Mouse (Mus musculus) c-Kit-positive CD71-negative TER-119-negative erythroid progenitor cells, embryonic 14.5 days (primary cell): Measurements from ENCODE around the gene Olfm3.

ENCODE experiments used
- DNase-seq: peaks from one replicate; pipeline ENCODE4 v3.0.0-alpha.2; 2013; ENCODE audit warnings: low read depth

The Olfm3 gene

DNA sequence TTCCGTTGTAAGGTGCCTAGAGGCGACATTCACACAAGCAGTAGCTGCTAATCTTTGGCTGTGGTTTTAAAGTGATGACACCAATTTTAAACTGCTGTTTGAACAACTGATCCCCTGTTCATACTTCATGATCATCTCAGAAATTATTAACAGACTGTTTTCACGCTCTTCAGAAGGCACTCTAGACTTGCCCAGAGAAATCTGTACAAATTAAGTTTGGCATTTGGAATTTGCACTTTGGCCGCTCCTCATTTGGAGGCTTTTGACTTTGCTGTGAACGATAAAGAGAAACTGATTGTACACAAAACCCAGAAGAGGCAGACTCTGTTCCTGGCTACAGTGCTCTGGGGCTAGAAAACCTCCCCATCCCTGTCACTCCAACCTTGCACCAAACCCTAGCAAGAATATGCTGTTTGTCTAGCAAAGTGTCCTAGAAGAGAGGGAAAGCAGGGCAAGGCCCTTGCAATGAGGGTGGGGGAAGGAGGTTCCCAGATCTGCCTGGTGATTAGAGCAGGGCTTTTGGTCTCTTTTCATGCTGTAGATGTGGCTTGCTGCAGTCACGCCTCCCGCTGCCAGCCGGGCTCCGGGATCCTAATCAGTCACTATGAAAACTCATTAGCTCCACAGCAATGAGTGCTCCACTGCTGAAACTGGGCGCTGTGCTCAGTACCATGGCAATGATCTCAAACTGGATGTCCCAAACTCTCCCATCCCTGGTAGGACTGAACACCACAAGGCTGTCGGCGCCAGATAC is 176.7 kb downstream of the Olfm3 start:
- no peak for DNase-seq

DNA sequence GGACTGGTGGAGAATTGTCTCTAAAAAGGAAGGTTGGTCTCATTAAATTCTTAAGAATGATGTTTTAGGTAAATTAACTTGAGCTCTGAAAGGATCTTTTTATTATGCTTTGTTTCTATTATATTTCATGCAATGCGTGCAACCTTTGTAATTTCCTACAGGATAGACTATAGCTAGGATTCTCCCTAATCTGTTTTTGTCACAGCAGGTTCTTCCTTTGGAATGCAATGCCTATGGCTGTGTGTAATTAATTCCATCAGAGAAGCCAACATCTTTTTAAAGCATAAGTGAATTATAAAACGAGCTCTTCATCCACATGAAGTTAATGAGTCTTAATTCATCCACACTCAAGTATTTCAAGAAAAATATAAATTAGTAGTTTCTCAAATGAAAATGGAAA is 177.5 kb downstream of the Olfm3 start:
- no peak for DNase-seq

DNA sequence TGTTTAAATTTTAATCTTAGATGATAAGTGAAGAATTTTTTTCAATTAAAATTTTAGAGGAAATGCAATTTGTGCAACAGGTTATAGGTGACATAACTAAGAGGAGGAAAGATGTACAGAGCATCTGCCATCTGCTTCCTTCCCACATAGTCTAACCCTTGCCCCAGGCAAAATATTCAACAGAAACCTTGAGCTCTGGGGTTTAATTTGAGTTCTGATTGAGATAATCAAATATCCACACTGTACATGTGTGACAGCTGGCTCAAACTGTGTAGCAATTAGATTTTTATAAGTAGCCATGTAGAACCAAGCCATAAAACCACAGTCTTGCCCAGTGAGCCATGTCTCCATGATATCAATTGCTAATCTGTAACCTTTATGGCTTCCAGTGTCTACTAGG is 179.1 kb downstream of the Olfm3 start:
- no peak for DNase-seq

DNA sequence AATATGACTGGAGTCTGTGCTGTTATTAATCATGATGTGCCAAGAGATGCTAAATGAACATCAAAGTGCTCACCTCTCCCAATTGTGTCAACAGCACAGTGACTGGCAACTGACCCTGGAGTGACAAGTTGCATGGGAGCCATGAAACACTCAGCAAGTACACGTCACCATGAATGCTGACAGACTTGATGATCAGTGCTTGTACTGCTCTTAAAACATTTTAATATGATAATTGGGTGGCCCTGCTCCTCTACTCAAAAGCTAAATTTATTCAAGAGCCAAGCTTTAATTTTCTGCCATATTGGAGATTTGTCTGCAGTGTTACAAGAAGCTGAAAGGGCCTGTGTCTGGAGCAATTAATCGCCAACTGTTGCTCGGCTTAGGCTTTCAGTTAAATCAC is 184.4 kb downstream of the Olfm3 start:
- DNase-seq: no peak

DNA sequence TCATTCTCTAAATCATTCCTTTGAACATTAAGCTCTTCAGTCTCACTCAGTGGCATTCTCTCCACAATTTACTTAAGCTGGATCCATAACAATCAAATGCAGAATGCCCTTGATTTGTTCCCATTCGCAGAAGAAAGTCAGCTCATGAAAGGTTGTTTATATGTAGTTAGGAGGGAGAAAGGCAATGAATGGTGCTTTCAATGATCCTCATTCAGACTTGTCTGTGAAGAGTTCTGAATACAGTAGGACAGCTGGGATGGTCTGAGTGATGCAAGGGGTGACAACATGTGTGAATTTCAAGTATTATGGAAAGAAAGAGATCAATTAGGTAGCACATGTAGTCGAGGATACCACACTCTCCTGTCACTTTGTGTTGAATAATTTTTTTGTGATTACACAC is 186.8 kb downstream of the Olfm3 start:
- no peak for DNase-seq

DNA sequence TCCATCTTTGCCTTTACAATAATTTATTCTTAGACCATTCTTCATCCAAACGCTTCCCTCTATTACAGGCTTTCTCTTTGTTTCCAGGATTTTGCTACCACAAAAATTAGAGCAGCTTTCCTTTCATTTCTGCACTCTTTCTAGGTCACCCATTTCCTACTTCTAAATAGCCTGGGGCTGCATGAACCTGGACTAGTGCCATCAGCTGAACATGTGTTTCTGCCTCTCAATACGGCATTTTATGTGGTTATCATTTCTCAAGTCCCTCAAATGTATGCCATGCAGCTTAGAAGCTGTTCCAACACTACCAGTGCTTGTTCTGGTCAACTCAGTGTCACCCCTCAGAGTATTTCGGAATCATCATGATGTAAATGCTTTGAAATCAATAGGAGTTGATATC is 191.6 kb downstream of the Olfm3 start:
- no peak for DNase-seq

DNA sequence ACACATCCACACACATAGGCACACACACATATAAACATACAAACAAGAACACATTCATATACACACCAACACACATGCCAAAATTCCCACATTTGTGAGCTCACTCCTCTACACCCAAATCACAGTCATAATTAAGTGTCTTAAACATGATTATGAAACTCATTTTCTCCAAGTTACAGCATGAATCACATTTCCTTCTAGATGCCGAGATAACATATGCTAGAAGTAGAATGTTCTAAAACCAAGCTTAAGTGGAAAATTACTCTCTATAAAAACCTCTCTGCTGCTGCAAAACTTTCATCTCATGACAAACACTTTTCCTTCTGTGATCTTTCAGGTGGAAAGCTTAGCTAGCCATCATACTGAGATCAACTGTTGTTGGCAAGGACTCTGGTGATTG is 195.7 kb downstream of the Olfm3 start:
- DNase-seq: no peak

DNA sequence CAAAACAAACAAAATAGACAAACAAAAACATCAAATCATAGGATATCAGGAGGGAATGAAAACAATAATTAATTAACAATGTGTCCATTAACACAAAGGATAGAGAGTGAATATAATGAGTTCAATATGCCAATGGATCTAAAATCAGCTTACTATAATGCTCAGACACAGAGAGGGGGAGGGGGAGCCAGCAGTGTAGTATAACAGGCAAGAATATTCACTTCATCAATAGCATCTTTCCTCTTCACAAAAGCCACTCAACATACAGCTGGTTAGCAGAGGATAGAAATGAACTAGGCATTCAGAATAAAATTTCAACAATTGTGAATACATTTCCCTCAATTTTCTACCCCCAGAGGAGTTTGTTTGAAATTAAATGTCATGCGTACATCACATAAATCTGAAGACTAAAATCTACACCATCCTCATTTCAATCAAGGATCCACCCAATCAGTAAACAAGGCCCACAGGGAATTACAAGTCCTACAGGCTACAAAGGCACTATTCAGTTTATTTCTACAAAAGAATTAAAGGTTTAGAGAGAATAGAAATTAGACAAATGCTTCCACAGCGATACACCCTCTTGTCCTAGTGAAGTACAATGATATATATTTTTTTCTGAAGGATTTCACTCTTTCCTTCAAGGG is 200.4 kb downstream of the Olfm3 start:
- no peak for DNase-seq

DNA sequence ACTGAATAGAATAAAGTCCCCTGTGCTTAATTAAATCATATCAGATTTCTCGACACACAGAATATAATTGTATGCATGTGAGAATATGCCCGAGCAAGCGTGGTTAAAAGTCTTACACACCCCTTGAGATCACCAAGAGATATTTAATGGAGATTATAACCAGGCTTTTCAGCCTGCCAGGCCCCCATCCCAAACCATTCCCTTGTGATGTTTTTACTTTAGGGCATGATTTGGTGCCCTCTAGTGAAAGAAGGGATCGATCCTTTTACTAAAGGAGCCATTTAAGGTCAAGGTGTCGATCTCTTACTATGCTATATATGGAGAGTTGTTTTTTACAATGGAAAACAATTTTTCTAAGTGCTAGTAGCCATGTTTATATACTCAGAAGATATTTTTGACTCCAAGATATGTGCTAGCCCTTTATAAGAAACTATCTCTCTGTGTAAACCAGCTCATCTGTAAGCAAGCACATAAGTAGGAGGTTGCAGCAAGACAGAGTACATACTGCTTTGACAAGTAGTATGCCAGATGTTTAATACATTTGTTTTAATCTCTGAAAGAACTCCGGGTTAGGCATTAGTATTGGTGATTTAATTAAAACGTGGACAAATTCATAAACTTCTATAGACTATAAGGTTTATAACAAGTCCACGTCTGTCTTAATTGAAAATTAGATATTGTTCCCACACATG is 201.1 kb downstream of the Olfm3 start:
- no peak for DNase-seq

DNA sequence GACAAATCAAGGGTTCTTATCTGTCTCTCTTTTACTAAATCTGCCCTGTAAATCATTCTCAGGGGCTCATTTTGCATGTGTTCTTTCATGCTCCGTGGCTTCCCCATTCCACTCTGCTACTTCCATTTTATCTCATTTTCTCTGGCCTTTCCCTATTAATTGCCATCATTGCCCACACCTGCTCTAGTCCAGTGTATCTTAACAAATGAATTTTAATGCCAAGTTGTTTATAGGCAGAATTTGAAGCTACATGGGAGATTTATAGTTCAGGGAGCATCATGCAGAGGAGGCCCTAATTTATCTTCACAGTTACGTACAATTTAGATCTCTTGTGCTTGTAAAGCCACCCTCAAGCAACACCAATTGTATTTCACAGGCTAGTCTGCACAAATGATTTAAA is 241.8 kb downstream of the Olfm3 start:
- no peak for DNase-seq

DNA sequence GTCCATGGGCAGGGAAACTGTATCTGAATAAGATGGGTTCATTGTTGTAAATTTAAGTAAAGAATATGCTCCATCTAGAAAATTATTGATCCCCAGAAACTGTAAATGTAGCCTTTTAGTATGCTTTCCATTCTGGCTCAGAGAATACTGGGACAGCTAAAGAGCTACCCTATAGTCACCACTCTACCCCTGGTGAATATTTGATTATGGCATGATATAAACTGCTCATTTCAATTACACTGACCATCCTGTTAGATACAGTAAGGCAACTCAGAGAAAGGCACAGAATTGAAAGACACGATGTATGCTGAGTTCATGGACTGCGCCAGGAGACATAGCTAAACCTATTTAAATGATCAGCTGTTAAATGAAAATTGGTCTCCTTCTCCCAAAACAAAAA is 242.4 kb downstream of the Olfm3 start:
- DNase-seq: no peak

DNA sequence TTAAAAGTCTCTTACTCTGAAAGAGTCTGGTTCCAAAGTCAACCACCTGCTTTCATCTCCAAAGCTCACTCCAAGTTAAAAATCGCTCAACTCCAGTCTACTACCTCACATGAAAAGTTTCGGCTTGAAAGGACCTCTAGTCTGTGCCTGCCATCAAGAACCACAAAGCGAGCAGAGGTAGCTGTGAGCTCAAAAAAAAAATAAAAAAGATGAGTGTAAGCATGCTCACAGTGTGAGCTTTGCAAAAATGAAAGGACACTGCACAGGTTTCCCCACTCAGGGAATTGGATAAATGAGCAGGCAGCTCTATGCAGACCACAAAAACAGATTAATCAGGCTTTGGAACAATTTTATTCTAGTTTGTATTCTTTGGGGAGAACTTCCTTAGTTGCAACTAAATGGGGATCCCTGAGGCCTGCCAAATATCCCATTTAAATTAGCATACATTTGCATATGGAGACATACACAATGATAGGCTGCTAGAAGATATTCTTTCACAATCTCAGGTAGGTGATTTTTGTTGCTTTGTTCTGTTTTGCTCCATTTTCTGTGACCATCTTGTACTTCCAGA is 255.1 kb downstream of the Olfm3 start:
- DNase-seq: no peak

DNA sequence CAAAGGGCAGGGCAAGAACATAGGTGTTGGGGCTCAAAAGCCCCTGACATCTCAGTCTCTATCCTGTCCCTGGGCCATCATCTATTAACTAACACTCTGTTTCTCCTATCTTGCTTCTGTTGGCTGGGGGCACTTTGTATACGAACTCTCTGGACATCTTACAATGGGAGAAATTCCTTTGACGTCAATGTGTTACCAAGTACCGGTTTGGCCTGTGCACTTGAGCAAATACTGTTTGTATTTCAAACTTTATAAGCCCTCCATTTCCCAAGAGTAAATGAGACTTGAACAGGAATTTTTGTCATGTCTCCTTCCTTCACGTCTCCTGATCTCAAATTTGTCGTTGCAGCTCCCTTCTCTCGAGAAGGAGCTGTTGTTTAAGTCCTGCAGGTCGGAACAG is 270.7 kb downstream of the Olfm3 start:
- no peak for DNase-seq
